Mouse (Mus musculus): ENCODE data around the gene Tfam. TPM values are rescaled to one million over a fixed set of nuclear protein-coding genes. Genes with fewer than 3 reads are reported as not detected.

Gene Tfam
- polyA plus RNA-seq, 1 experiment from 2014 or later: 63.2 TPM

GRCm38 (mm10) chr10:71252421-71252820 lies 14.3 kb upstream of the Tfam start:
- 79% methylated on average over 5 of the region's 5 CpGs for WGBS
- Histone ChIP-seq H3K9me3 (no peaks in the 10 kb centered on the region), H3K36me3 (peaks cover 26% of the 10 kb centered on the region), H3K9ac (replicated peaks) (no peak overlapping the region), H3K27ac (replicated peaks) (no peak overlapping the region), H3K4me2 (replicated peaks) (no peak overlapping the region), H3K4me3 (no peak overlapping the region), H3K4me1 (no peaks in the 10 kb centered on the region), H3K27me3 (no peaks in the 10 kb centered on the region)
- ATAC-seq (replicated peaks): no peak

- H3K4me2 ChIP-seq (replicated peaks): no peak overlapping the region
- peaks cover 22% of the 10 kb centered on the region for H3K36me3 ChIP-seq
- no peak overlapping the region for H3K9ac ChIP-seq (replicated peaks)
- H3K9me3 ChIP-seq: no peaks in the 10 kb centered on the region
- no peaks in the 10 kb centered on the region for H3K4me1 ChIP-seq
- no peak overlapping the region for H3K4me3 ChIP-seq
- no peak overlapping the region for H3K27ac ChIP-seq (replicated peaks)
- 88% methylated on average over 5 of the region's 5 CpGs for WGBS
- no peak for ATAC-seq (replicated peaks)
- H3K27me3 ChIP-seq: no peaks in the 10 kb centered on the region
Measured at GRCm38 (mm10) chr10:71251846-71252245, 13.8 kb upstream of the Tfam start.

GRCm38 (mm10) chr10:71251256-71251655 lies 13.2 kb upstream of the Tfam start:
- Histone ChIP-seq H3K9ac (replicated peaks) (no peak overlapping the region), H3K9me3 (no peaks in the 10 kb centered on the region), H3K4me1 (no peaks in the 10 kb centered on the region), H3K4me3 (no peak overlapping the region), H3K4me2 (replicated peaks) (no peak overlapping the region), H3K36me3 (peaks cover 19% of the 10 kb centered on the region), H3K27me3 (no peaks in the 10 kb centered on the region), H3K27ac (replicated peaks) (no peak overlapping the region)
- no peak for ATAC-seq (replicated peaks)
- 91% methylated on average over 5 of the region's 5 CpGs for WGBS

DNA sequence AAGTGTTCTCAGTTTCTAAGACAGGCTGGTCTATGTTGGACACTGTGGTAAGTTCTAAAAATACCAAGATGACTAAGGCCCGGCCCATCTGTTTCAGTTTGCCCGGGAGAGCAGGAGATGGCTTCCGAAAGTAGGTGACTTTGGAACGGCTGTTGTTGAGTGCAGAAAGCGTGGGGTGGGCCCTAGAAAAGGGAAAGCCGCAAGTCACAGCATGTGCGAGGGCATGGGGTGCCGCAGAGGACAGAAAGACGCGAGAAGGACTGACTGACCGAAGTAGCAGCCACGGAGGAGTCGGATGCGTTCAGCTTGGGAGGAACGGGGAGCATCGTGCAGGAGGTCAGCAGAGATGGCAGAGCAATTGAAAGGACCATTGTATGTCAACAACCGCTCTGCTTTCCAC lies 12.4 kb upstream of the Tfam start:
- H3K4me3 ChIP-seq: no peak overlapping the region
- peaks cover 14% of the 10 kb centered on the region for H3K36me3 ChIP-seq
- no peak overlapping the region for H3K27ac ChIP-seq (replicated peaks)
- no peaks in the 10 kb centered on the region for H3K9me3 ChIP-seq
- no peak for ATAC-seq (replicated peaks)
- no peak overlapping the region for H3K4me2 ChIP-seq (replicated peaks)
- H3K27me3 ChIP-seq: no peaks in the 10 kb centered on the region
- no peaks in the 10 kb centered on the region for H3K4me1 ChIP-seq
- H3K9ac ChIP-seq (replicated peaks): no peak overlapping the region
- 84% methylated on average over 17 of the region's 17 CpGs for WGBS

DNA sequence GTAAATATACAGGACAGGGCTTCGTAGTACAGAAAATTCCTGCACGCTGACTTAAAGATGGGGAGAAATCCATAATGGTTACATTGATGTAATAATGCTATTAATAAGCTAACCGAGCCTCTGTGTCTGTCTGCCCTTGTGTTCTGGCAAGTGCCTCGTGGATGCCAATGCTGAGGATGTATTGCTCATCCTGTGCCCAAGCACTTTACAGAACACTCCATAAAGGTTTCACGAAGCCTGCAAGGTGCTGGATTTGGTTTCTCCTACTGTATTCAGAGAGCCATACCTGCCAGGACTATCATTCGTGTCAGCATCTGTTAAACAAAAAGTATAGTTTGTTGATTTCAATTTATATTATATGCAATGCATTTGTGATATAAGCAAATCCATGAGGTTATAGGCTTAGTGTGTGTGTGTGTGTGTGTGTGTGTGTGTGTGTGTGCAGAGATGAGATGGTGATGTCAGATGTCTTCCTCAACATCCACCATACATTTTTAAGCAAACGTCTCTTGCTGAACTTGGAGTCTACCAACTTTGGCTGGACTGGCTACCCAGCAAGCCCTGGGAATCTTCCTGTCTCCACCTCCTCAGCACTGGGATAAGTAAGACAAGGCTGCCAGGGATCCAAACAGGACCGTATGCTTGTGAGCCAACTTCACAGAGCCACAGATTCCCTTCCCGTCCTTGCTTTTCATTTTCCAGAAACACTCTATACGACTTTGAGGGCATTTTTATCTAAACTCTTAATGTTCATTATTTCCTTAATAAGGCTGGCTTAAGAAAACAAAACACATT lies 11.2 kb upstream of the Tfam start:
- peaks cover 4% of the 10 kb centered on the region for H3K36me3 ChIP-seq
- H3K9ac ChIP-seq (replicated peaks): no peak overlapping the region
- H3K9me3 ChIP-seq: no peaks in the 10 kb centered on the region
- H3K27ac ChIP-seq (replicated peaks): no peak overlapping the region
- 82% methylated on average over 10 of the region's 10 CpGs for WGBS
- H3K4me3 ChIP-seq: no peak overlapping the region
- no peak overlapping the region for H3K4me2 ChIP-seq (replicated peaks)
- no peaks in the 10 kb centered on the region for H3K4me1 ChIP-seq
- ATAC-seq (replicated peaks): no peak
- H3K27me3 ChIP-seq: no peaks in the 10 kb centered on the region

- H3K9ac ChIP-seq (replicated peaks): no peak overlapping the region
- no peak for ATAC-seq (replicated peaks)
- WGBS: 75% methylated on average over 7 of the region's 7 CpGs
Measured at GRCm38 (mm10) chr10:71246956-71247355, 8.9 kb upstream of the Tfam start.

DNA sequence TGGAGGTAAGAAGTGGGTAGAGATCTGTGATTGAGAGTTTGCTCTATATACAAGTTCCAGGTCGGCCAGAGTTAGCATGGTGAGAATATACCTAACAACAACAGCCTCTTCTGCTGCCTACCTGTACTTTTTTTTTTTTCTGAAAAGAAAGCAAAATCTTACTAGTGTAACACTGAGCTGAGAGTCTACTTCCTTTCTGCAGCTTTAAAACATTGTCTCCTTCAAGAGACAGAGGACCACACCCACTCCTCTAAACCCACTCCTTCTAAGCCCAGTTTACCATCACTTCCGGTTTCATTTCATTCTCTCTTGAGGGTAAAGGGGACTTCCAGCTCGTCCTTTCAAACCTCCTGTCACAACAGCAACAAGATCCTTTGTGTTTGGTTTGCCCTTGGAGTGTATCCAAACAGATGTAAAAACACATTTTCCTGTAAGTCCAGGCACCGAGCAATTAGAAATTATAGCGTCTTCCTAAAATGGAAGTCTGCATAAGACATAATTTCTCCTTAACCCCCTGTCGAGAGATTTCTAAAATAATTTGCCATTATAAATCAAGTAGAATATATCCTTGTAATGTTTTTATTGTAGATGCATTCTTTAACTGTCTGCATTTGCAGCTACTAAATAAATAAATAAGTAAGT lies 1.5 kb upstream of the Tfam start:
- Histone ChIP-seq H3K4me2 (replicated peaks) (no peak overlapping the region), H3K4me3 (no peak overlapping the region), H3K27me3 (no peaks in the 10 kb centered on the region), H3K9ac (replicated peaks) (no peak overlapping the region), H3K4me1 (peaks cover 20% of the 10 kb centered on the region), H3K36me3 (peaks cover 7% of the 10 kb centered on the region), H3K9me3 (no peaks in the 10 kb centered on the region), H3K27ac (replicated peaks) (no peak overlapping the region)
- ATAC-seq (replicated peaks): no peak
- 62% methylated on average over 6 of the region's 6 CpGs for WGBS

More at GRCm38 (mm10) chr10:71246956-71247355, 8.9 kb upstream of the Tfam start:
- H3K27me3 ChIP-seq: no peaks in the 10 kb centered on the region
- no peak overlapping the region for H3K4me2 ChIP-seq (replicated peaks)
- no peaks in the 10 kb centered on the region for H3K36me3 ChIP-seq
- H3K4me1 ChIP-seq: no peaks in the 10 kb centered on the region
- no peak overlapping the region for H3K4me3 ChIP-seq
- no peaks in the 10 kb centered on the region for H3K9me3 ChIP-seq
- H3K27ac ChIP-seq (replicated peaks): no peak overlapping the region

GRCm38 (mm10) chr10:71237516-71238239 lies 402 bp downstream of the Tfam start:
- Histone ChIP-seq H3K9me3 (no peaks in the 10 kb centered on the region), H3K4me1 (peaks cover 20% of the 10 kb centered on the region), H3K4me3 (peak overlapping the region; percentile 59), H3K36me3 (peaks cover 22% of the 10 kb centered on the region), H3K9ac (replicated peaks) (peak overlapping the region; percentile 72), H3K27ac (replicated peaks) (peak overlapping the region; percentile 63), H3K4me2 (replicated peaks) (peak overlapping the region; percentile 65), H3K27me3 (no peaks in the 10 kb centered on the region)
- ATAC-seq (replicated peaks): peak; percentile 99
- under 1% methylated on average over 68 of the region's 68 CpGs for WGBS

- Histone ChIP-seq H3K36me3 (peaks cover 49% of the 10 kb centered on the region), H3K4me2 (replicated peaks) (no peak overlapping the region), H3K4me1 (peaks cover 20% of the 10 kb centered on the region), H3K27ac (replicated peaks) (no peak overlapping the region), H3K27me3 (no peaks in the 10 kb centered on the region), H3K9me3 (no peaks in the 10 kb centered on the region), H3K4me3 (no peak overlapping the region), H3K9ac (replicated peaks) (no peak overlapping the region)
- WGBS: 96% methylated on average over 8 of the region's 8 CpGs
- ATAC-seq (replicated peaks): no peak
Measured at GRCm38 (mm10) chr10:71234071-71234470, 4.0 kb downstream of the Tfam start.

GRCm38 (mm10) chr10:71225894-71226293 lies 12.2 kb downstream of the Tfam start:
- ATAC-seq (replicated peaks): peak; percentile 58
- Histone ChIP-seq H3K4me1 (peaks cover 11% of the 10 kb centered on the region; the same call in 1 of the 2 replicates), H3K4me3 (no peak overlapping the region), H3K9me3 (no peaks in the 10 kb centered on the region), H3K4me2 (replicated peaks) (no peak overlapping the region), H3K9ac (replicated peaks) (no peak overlapping the region), H3K27ac (replicated peaks) (no peak overlapping the region), H3K27me3 (no peaks in the 10 kb centered on the region), H3K36me3 (peaks cover 40% of the 10 kb centered on the region)
- 36% methylated on average over 7 of the region's 7 CpGs for WGBS

DNA sequence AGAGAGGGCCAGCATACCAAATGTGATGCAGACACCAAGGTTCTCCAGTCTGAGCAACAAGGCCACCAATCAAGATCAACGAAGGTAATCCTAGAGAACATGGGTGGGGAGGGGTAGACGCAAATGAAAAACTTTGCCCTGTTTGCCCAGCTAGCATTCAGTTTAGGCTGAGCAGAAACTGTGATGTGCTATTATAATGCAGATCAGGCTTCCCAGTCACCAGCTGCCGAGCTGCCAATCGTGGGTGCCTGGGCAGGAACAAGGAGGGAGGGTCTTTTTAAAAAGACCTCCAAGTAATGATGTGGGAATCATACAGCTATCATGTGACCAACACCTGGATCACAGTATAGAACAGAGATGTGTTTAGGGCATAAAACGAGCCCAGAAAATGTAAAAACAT lies 15.0 kb downstream of the Tfam start:
- H3K4me1 ChIP-seq: peaks cover 11% of the 10 kb centered on the region; the same call in 1 of the 2 replicates
- WGBS: 31% methylated on average over 5 of the region's 5 CpGs
- no peak overlapping the region for H3K4me2 ChIP-seq (replicated peaks)
- peak; percentile 42 for ATAC-seq (replicated peaks)
- no peak overlapping the region for H3K4me3 ChIP-seq
- no peaks in the 10 kb centered on the region for H3K9me3 ChIP-seq
- peak overlapping the region; percentile 67 for H3K27ac ChIP-seq (replicated peaks)
- H3K36me3 ChIP-seq: peaks cover 15% of the 10 kb centered on the region
- no peak overlapping the region for H3K9ac ChIP-seq (replicated peaks)
- H3K27me3 ChIP-seq: no peaks in the 10 kb centered on the region

DNA sequence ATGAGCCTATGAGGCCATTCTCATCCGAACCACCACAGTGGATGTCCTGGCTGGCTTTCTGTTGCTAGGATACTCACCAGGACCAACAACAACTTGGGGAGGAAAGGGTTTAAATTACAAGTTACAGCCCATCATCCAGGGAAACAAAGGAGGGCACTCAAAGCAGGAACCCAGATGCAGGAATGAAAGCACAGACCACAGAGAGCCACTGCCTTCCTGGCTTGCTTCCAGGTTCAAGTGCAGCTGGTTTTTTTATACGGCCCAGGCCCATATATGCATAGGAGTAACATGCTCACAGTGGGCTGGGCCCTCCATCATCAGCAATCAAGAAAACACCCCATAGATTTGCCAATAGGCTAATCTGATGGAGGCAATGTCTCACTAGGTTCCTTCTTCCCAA lies 15.4 kb downstream of the Tfam start:
- Histone ChIP-seq H3K9me3 (no peaks in the 10 kb centered on the region), H3K4me2 (replicated peaks) (no peak overlapping the region), H3K36me3 (peaks cover 13% of the 10 kb centered on the region), H3K9ac (replicated peaks) (no peak overlapping the region), H3K4me1 (peaks cover 11% of the 10 kb centered on the region; the same call in 1 of the 2 replicates), H3K27me3 (no peaks in the 10 kb centered on the region), H3K27ac (replicated peaks) (peak overlapping the region; percentile 67), H3K4me3 (no peak overlapping the region)
- ATAC-seq (replicated peaks): peak; percentile 60
- WGBS: 49% methylated on average over 2 of the region's 2 CpGs
